ENCODE assay signal across 31 mouse cellular contexts in the genomic region with DNA sequence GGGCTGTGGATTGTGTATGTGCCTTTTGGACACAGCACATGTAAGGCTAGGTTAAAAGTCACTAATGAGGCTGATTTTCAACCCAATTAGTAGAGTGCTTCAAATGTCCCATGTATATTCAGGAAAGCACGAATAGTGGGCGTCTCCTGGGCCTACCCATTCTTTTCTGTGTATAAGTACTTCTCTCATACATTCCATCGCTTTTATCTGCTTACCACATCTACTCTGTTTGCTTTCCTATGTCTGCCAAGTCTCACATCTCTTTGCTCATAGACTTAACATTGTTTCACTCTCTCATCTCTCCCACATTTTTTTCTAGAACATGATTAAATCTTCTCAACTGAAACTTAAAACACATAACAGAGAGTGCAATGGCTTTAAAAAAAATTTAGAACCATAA.
"Had no signal": no experiment of that assay in that cellular context is flagged by ENCODE, and none has a peak within 500 bp of the region (broad histone marks: within the 10 kb centered on the region; RNA-seq: fewer than 3 reads in every experiment).

No protein-coding gene starts in this region.

- H3K27me3 ChIP-seq: limb, embryonic 12.5 days; limb, embryonic 13.5 days; limb, embryonic 15.5 days; liver, embryonic 12.5 days; liver, embryonic 13.5 days; lung, embryonic 15.5 days; midbrain, embryonic 12.5 days; midbrain, embryonic 13.5 days; midbrain, embryonic 15.5 days; neural tube, embryonic 12.5 days had no signal

- H3K9ac ChIP-seq: limb, embryonic 12.5 days; limb, embryonic 13.5 days; limb, embryonic 15.5 days; liver, embryonic 12.5 days; liver, embryonic 13.5 days; liver, embryonic 14.5 days; liver, embryonic 15.5 days; liver, postnatal 0 days; lung, embryonic 14.5 days; lung, embryonic 15.5 days; midbrain, embryonic 12.5 days; midbrain, embryonic 13.5 days; midbrain, embryonic 15.5 days; neural tube, embryonic 12.5 days had no signal

- H3K9me3 ChIP-seq: limb, embryonic 10.5 days; limb, embryonic 12.5 days; limb, embryonic 13.5 days; limb, embryonic 15.5 days; liver, embryonic 12.5 days; liver, embryonic 13.5 days; liver, embryonic 15.5 days; lung, embryonic 15.5 days; megakaryocyte, embryonic 14.5 days; midbrain, embryonic 10.5 days; midbrain, embryonic 12.5 days; midbrain, embryonic 13.5 days; midbrain, embryonic 15.5 days; neural tube, embryonic 12.5 days had no signal

- H3K4me2 ChIP-seq: limb, embryonic 12.5 days; limb, embryonic 13.5 days; limb, embryonic 15.5 days; liver, embryonic 11.5 days; liver, embryonic 12.5 days; liver, embryonic 13.5 days; liver, embryonic 15.5 days; lung, embryonic 14.5 days; lung, embryonic 15.5 days; midbrain, embryonic 11.5 days; midbrain, embryonic 12.5 days; midbrain, embryonic 13.5 days; midbrain, embryonic 15.5 days; neural tube, embryonic 12.5 days had no signal

- DNase-seq: left cerebral cortex, postnatal 4 days; liver; liver, embryonic 13.5 days; liver, postnatal 0 days; lung, adult 18-20 months; lung, embryonic 14.5 days; lung, postnatal 10 days; lung, postnatal 14 days; lung, postnatal 36 days; lung, postnatal 4 days; midbrain, embryonic 14.5 days had no signal

- H3K27ac ChIP-seq: left cerebral cortex, adult 2 months; limb, embryonic 10.5 days; limb, embryonic 12.5 days; limb, embryonic 13.5 days; limb, embryonic 15.5 days; liver, embryonic 12.5 days; liver, embryonic 13.5 days; liver, embryonic 14.5 days; liver, embryonic 15.5 days; lung, embryonic 15.5 days; macrophage; midbrain, embryonic 10.5 days; midbrain, embryonic 12.5 days; midbrain, embryonic 13.5 days; midbrain, embryonic 15.5 days; neural tube, embryonic 12.5 days had no signal

- H3K4me3 ChIP-seq: left cerebral cortex, adult 2 months; limb, embryonic 10.5 days; limb, embryonic 12.5 days; limb, embryonic 13.5 days; limb, embryonic 15.5 days; liver, embryonic 12.5 days; liver, embryonic 13.5 days; liver, embryonic 15.5 days; lung, embryonic 15.5 days; megakaryocyte, embryonic 14.5 days; midbrain, embryonic 10.5 days; midbrain, embryonic 12.5 days; midbrain, embryonic 13.5 days; midbrain, embryonic 15.5 days; myocyte; neural tube, embryonic 12.5 days had no signal

- H3K4me1 ChIP-seq: lung, embryonic 15.5 days; midbrain, embryonic 12.5 days; neural tube, embryonic 12.5 days had no signal

- H3K36me3 ChIP-seq: limb, embryonic 10.5 days; limb, embryonic 12.5 days; limb, embryonic 13.5 days; limb, embryonic 15.5 days; liver, embryonic 12.5 days; liver, embryonic 13.5 days; liver, embryonic 15.5 days; lung, embryonic 15.5 days; midbrain, embryonic 10.5 days; midbrain, embryonic 12.5 days; midbrain, embryonic 13.5 days; midbrain, embryonic 15.5 days; neural tube, embryonic 12.5 days had no signal

- ATAC-seq: liver, embryonic 12.5 days; liver, postnatal 0 days; midbrain, embryonic 13.5 days; midbrain, embryonic 15.5 days; midbrain, embryonic 16.5 days had no signal
